Mouse (Mus musculus) Patski (cell line): ENCODE measurements at regions not wholly inside any gene's neighbourhood (a gene's known extent, or its start where the extent isn't known, plus 50 kb on each side); places are given as distances from the start of the nearest gene placed in this dataset.
A peak's percentile ranks its signal among the peaks of the same experiment; 100 is the strongest.
"Not testable (repeated sequence)": the region's sequence is repeated elsewhere in the genome, so short reads cannot be mapped to it uniquely, and the experiment has no call there.

Source experiments
- ATAC-seq: fragments of 100-300 bp; one replicate; pipeline ENCODE4 v1.8.0; 2021
- CTCF ChIA-PET: fragments of 350-600 bp; sonication (Branson Sonifier 250); formaldehyde crosslinking; loops from one replicate; lab custom pipeline; 2022; ENCODE audit warnings: inconsistent platforms; lab: Charles Lee
- POLR2A ChIA-PET: fragments of 350-600 bp; sonication (Branson Sonifier 250); formaldehyde crosslinking; loops from one replicate; lab custom pipeline; 2022; ENCODE audit warnings: antibody characterized with exemption, inconsistent platforms; lab: Charles Lee
- DNase-seq: peaks from one replicate; pipeline ENCODE4 v3.0.0-alpha.2; 2011; ENCODE audit warnings: low read depth, low spot score
- H3K27me3 ChIP-seq: fragments of 371-371 bp; one replicate; pipeline ENCODE4 v1.5.1; 2021
- CTCF ChIP-seq: fragments of 100-300 bp; IDR thresholded peaks from one replicate; pipeline ENCODE4 v1.5.1; 2021
- in situ Hi-C: fragments of 300-500 bp; cut with MboI; formaldehyde crosslinking; loops from 3 replicates; pipeline ENCODE4 v1.11.1; 2018; ENCODE audit warnings: low pct_unique_long_range_greater_than_20kb, mixed read lengths

GRCm38 (mm10) chr7:96033636-96034035 lies 137.4 kb upstream of the Tenm4 start:
- peaks cover 2% of the 10 kb centered on the region for H3K27me3 ChIP-seq
- ChIA-PET POLR2A (no interaction called here), CTCF (no interaction called here)
- TF ChIP-seq CTCF, result no peak
- in situ Hi-C loops, result no loop called here
- DNase-seq (no peak), ATAC-seq (no peak)

- peaks cover 2% of the 10 kb centered on the region for H3K27me3 ChIP-seq
- no peak for DNase-seq
- CTCF ChIA-PET, result no interaction called here
- no peak for TF ChIP-seq CTCF
- ATAC-seq, result no peak
- in situ Hi-C loops, result no loop called here
- POLR2A ChIA-PET, result no interaction called here
Measured at GRCm38 (mm10) chr7:96035456-96035855, 135.6 kb upstream of the Tenm4 start.

GRCm38 (mm10) chr7:96039628-96040027 lies 131.4 kb upstream of the Tenm4 start:
- in situ Hi-C loops, result no loop called here
- no peak for DNase-seq
- ATAC-seq, result no peak
- POLR2A ChIA-PET, result interaction anchor here (1.1 kb wide), 1 partner anchor 42 kb away, joined by 6 read pairs; no protein-coding TSS in a partner anchor
- TF ChIP-seq CTCF, result no peak
- H3K27me3 ChIP-seq, result peaks cover 2% of the 10 kb centered on the region
- CTCF ChIA-PET, result interaction anchor here (1.2 to 2.2 kb wide), 4 partner anchors 9 to 15 kb away, joined by 3 to 7 read pairs (median 4); no protein-coding TSS in a partner anchor

- H3K27me3 ChIP-seq, result peaks cover 2% of the 10 kb centered on the region
- ATAC-seq, result no peak
- POLR2A ChIA-PET, result no interaction called here
- TF ChIP-seq CTCF, result no peak
- in situ Hi-C loops, result no loop called here
- CTCF ChIA-PET, result interaction anchor here (1.3 kb wide), 1 partner anchor 9 kb away, joined by 5 read pairs; no protein-coding TSS in a partner anchor
- DNase-seq, result no peak
Measured at GRCm38 (mm10) chr7:96041806-96042205, 129.2 kb upstream of the Tenm4 start.

GRCm38 (mm10) chr7:96051631-96052030 lies 119.4 kb upstream of the Tenm4 start:
- ChIA-PET CTCF (interaction anchor here (0.8 to 2.9 kb wide), 7 partner anchors 9 to 64 kb away, joined by 3 to 7 read pairs (median 4); no protein-coding TSS in a partner anchor), POLR2A (no interaction called here)
- ATAC-seq (peak; percentile 91), DNase-seq (peak; percentile 33)
- no peaks in the 10 kb centered on the region for H3K27me3 ChIP-seq
- TF ChIP-seq CTCF, result no peak
- in situ Hi-C loops, result no loop called here

- DNase-seq, in situ Hi-C loops, H3K27me3 ChIP-seq, POLR2A ChIA-PET, ATAC-seq: not testable (repeated sequence)
- CTCF ChIA-PET, result interaction anchor here (1.4 to 1.7 kb wide), 3 partner anchors 10 to 24 kb away, joined by 3 to 5 read pairs (median 3); no protein-coding TSS in a partner anchor
Measured at GRCm38 (mm10) chr7:96061599-96061998, 109.4 kb upstream of the Tenm4 start.

- H3K27me3 ChIP-seq, result no peaks in the 10 kb centered on the region
- CTCF ChIA-PET, result no interaction called here
- DNase-seq (no peak), ATAC-seq (no peak)
- in situ Hi-C loops, result loop anchor here (5.0 kb wide), 1 partner anchor 51 kb away; no protein-coding TSS in a partner anchor
- TF ChIP-seq CTCF, result no peak
- POLR2A ChIA-PET, result no interaction called here
Measured at GRCm38 (mm10) chr7:96078511-96078910, 92.5 kb upstream of the Tenm4 start.

GRCm38 (mm10) chr7:96081676-96082075 lies 89.4 kb upstream of the Tenm4 start:
- in situ Hi-C loops, result no loop called here
- H3K27me3 ChIP-seq, result no peaks in the 10 kb centered on the region
- ATAC-seq (no peak), DNase-seq (no peak)
- TF ChIP-seq CTCF, result no peak
- ChIA-PET CTCF (no interaction called here), POLR2A (interaction anchor here (0.9 kb wide), 1 partner anchor 42 kb away, joined by 6 read pairs; no protein-coding TSS in a partner anchor)

- DNase-seq (no peak), ATAC-seq (no peak)
- POLR2A ChIA-PET, result no interaction called here
- in situ Hi-C loops, result no loop called here
- TF ChIP-seq CTCF, result no peak
- H3K27me3 ChIP-seq, result peaks cover 3% of the 10 kb centered on the region
- CTCF ChIA-PET, result interaction anchor here (1.2 to 1.8 kb wide), 2 partner anchors 11 to 12 kb away, joined by 4 read pairs; no protein-coding TSS in a partner anchor
Measured at GRCm38 (mm10) chr7:96095185-96095584, 75.9 kb upstream of the Tenm4 start.

GRCm38 (mm10) chr7:96095752-96096151 lies 75.3 kb upstream of the Tenm4 start:
- ATAC-seq (no peak), DNase-seq (no peak)
- ChIA-PET POLR2A (no interaction called here), CTCF (interaction anchor here (1.6 kb wide), 1 partner anchor 22 kb away, joined by 4 read pairs; no protein-coding TSS in a partner anchor)
- in situ Hi-C loops, result no loop called here
- H3K27me3 ChIP-seq, result peaks cover 3% of the 10 kb centered on the region
- TF ChIP-seq CTCF, result no peak

- ChIA-PET CTCF (no interaction called here), POLR2A (no interaction called here)
- ATAC-seq, result no peak
- no peak for DNase-seq
- in situ Hi-C loops, result no loop called here
- H3K27me3 ChIP-seq, result peaks cover 3% of the 10 kb centered on the region
- TF ChIP-seq CTCF, result no peak
Measured at GRCm38 (mm10) chr7:96098686-96099376, 72.2 kb upstream of the Tenm4 start.
